Mouse (Mus musculus): ENCODE measurements at regions not wholly inside any gene's neighbourhood (a gene's known extent, or its start where the extent isn't known, plus 50 kb on each side); places are given as distances from the start of the nearest gene placed in this dataset.

DNA sequence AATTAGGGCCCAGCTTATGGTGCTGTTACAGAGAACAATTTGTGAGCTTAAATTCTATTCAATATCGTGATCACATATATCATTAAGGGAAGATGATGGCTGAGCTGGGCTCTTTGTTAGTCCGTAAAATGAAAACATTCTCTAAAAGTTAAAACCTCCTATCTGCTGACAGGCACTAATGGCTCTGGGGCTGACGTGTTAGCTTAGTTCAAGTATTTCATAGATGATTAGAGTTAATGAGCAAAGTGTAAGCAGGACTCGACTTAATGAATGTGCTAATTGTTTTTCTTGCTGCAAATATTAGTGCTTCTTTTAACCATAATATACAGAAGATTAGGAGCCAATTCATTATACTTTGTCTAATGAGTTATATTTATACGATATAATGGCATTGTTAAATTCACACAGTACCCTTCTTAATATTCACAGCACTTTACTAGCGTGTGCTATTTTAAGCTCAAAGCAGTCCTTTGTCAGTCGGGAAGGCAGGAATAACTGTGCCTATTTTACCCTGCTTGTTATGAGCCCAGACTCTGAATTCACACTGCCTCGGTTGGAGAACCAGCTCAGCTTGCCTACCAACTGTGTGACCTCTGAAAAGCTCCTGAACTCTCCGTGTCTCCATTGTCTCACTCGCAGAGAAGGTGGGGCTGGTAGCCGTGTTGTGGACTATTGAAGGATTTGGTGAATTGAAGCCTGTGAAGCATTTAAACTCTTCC, 50.6 kb upstream of the 4933402D24Rik start:
- 27% methylated on average over 11 of the region's 11 CpGs for WGBS
- peaks cover 8% of the 10 kb centered on the region for H3K4me1 ChIP-seq
- no peaks in the 10 kb centered on the region for H3K9me3 ChIP-seq (replicated peaks)
- no peak; the same call in 1 of the 2 replicates for ATAC-seq (ENCODE audit: low FRiP score)
- no peaks in the 10 kb centered on the region for H3K36me3 ChIP-seq
- no peak overlapping the region for H3K4me3 ChIP-seq (replicated peaks)
- H3K27ac ChIP-seq (replicated peaks) = peak overlapping the region; percentile 2
- no peak overlapping the region for H3K4me2 ChIP-seq
- H3K9ac ChIP-seq (replicated peaks) = no peak overlapping the region
- no peaks in the 10 kb centered on the region for H3K27me3 ChIP-seq (replicated peaks)

Data from neural tube, embryonic 15.5 days (tissue).